Mouse (Mus musculus): ENCODE measurements around the gene Il18r1. TPM values are rescaled to one million over a fixed set of nuclear protein-coding genes. Genes with fewer than 3 reads are reported as not detected.

Gene Il18r1
- polyA plus RNA-seq (2016; fragmentation: Nextera tagmentation; extraction: Ambion mirVana): not detected in 2 replicates

- ATAC-seq (ENCODE audit: insufficient number of reproducible peaks, insufficient read depth, low FRiP score, low TSS enrichment): no peak
- WGBS: 41% methylated on average over 20 of the region's 20 CpGs
- Histone ChIP-seq H3K27ac (no peak within 1 kb of the TSS), H3K36me3 (no peaks in the 10 kb centered on the region), H3K4me2 (replicated peaks) (0 out of 2 replicates have a peak within 1 kb of the TSS, but pooled peaks have one; percentile 21), H3K9ac (no peak within 1 kb of the TSS), H3K9me3 (no peaks in the 10 kb centered on the region), H3K4me1 (no peaks in the 10 kb centered on the region), H3K4me3 (no peak within 1 kb of the TSS), H3K27me3 (peaks cover 4% of the 10 kb centered on the region; the same call in 1 of the 2 replicates)
Measured at GRCm38 (mm10) chr1:40465477-40466430, at the start of gene Il18r1. Il18r1 (plus strand) TSS chr1:40465552.

DNA sequence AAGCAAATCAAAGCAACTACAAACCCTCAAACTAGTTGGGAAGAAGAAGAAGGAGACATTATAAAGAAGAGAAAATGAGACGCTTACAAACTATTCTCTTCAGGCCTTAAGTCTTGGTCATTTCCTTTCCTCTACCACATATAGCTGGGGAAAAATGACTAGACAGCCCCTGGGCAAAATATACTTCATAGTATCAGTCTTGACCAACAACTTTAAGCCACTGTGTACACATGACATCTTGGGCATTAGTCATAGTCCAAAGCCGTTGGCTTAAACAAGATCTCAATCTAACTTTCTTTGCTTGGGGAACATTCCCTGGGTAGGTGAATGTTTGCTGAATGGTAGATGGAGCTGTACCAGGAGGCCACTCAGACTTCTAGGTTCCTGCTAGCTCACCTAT lies 48.3 kb upstream of the Il18r1 start:
- Histone ChIP-seq H3K9ac (no peak overlapping the region), H3K4me1 (no peaks in the 10 kb centered on the region), H3K9me3 (no peaks in the 10 kb centered on the region), H3K36me3 (no peaks in the 10 kb centered on the region), H3K27me3 (no peaks in the 10 kb centered on the region), H3K27ac (no peak overlapping the region), H3K4me3 (no peak overlapping the region), H3K4me2 (replicated peaks) (no peak overlapping the region)
- 90% methylated on average over 2 of the region's 2 CpGs for WGBS
- ATAC-seq (ENCODE audit: insufficient number of reproducible peaks, insufficient read depth, low FRiP score, low TSS enrichment): no peak

DNA sequence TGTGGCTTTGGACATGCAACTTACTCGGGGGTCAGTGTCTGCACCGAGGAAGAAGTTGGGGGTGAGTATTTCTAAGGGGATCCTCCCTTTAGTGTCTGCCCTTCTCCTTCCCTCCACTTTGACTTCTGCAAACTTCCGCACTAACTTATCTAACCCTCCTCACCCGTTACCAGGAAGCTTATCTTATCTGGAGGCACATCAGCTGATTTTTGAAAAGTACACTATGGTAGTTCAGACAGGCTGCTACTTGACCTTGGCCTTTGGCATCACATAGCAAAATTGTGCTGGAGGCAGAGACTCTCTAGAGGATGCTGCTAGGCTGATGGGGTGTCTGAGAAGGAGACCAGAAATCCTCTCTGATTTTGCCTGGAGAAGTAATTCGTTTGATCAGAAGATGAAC lies 46.8 kb upstream of the Il18r1 start:
- Histone ChIP-seq H3K4me1 (no peaks in the 10 kb centered on the region), H3K27ac (no peak overlapping the region), H3K4me3 (no peak overlapping the region), H3K36me3 (no peaks in the 10 kb centered on the region), H3K9me3 (no peaks in the 10 kb centered on the region), H3K27me3 (no peaks in the 10 kb centered on the region), H3K9ac (no peak overlapping the region), H3K4me2 (replicated peaks) (no peak overlapping the region)
- no peak for ATAC-seq (ENCODE audit: insufficient number of reproducible peaks, insufficient read depth, low FRiP score, low TSS enrichment)
- WGBS: 76% methylated on average over 5 of the region's 5 CpGs

DNA sequence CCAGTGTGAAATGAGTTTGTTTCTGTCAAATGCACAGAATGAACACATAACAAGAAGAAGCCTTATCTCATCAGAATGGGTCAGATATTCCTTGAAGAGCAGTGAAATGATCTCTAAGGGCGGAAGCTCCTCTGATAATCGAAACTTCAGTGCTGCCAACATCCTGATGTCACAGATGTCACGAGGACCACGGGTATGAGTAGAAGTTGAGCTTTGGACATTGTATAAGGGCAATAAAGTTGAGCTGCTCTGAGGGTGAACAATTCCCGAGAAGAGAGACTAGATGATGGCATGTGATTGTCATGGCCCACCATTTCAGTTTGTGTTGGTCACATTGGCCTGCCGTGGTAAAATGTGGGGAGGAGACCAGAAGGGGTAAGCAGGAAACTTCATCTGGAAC lies 41.5 kb upstream of the Il18r1 start:
- H3K9ac ChIP-seq: no peak overlapping the region
- H3K4me2 ChIP-seq (replicated peaks): no peak overlapping the region
- H3K9me3 ChIP-seq: no peaks in the 10 kb centered on the region
- H3K27me3 ChIP-seq: no peaks in the 10 kb centered on the region
- ATAC-seq (ENCODE audit: insufficient number of reproducible peaks, insufficient read depth, low FRiP score, low TSS enrichment): no peak
- H3K36me3 ChIP-seq: no peaks in the 10 kb centered on the region
- H3K4me1 ChIP-seq: no peaks in the 10 kb centered on the region
- 88% methylated on average over 6 of the region's 6 CpGs for WGBS
- no peak overlapping the region for H3K4me3 ChIP-seq
- no peak overlapping the region for H3K27ac ChIP-seq

DNA sequence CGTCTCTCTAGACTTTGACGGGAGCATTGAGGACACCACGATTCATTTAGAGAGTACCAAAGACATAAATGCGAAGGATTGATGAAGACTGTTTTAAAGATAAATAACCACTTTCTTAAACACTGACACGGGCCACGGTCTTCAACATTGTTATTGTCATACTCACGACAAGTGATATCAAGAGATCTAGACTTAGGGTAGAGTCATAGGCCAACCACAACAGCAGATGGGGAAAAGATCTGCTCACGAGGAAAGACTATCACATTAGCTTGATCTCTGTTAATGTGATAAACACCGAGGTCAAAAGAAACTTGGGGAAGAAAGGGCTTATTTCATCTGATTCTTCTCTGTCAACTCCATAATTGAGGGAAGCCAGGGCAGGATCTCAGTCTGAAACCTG lies 38.1 kb upstream of the Il18r1 start:
- Histone ChIP-seq H3K27ac (no peak overlapping the region), H3K27me3 (no peaks in the 10 kb centered on the region), H3K9ac (no peak overlapping the region), H3K4me2 (replicated peaks) (no peak overlapping the region), H3K36me3 (no peaks in the 10 kb centered on the region), H3K4me1 (no peaks in the 10 kb centered on the region), H3K4me3 (no peak overlapping the region), H3K9me3 (no peaks in the 10 kb centered on the region)
- ATAC-seq (ENCODE audit: insufficient number of reproducible peaks, insufficient read depth, low FRiP score, low TSS enrichment): no peak
- WGBS: 89% methylated on average over 9 of the region's 9 CpGs

DNA sequence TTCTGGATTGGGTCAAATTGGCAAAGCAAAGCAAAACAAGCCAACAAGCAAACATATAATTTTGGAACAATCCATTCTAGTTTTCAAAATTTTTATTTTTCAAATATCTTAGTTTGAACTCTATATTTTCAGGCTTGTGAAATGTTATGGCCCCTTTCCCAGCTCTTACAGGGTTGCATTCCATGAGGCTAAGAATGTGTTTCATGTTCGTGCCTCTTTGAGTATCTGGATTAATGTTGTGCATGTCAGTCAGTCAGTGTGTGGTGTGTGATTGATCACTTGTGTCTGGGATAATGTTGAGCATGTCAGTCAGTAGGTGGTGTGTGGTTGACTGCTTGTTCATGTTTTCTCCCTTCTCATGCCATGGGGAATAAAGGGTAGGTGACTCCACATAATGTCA lies 37.5 kb upstream of the Il18r1 start:
- no peak for ATAC-seq (ENCODE audit: insufficient number of reproducible peaks, insufficient read depth, low FRiP score, low TSS enrichment)
- no peak overlapping the region for H3K27ac ChIP-seq
- no peaks in the 10 kb centered on the region for H3K4me1 ChIP-seq
- no peak overlapping the region for H3K9ac ChIP-seq
- H3K4me2 ChIP-seq (replicated peaks): no peak overlapping the region
- no peak overlapping the region for H3K4me3 ChIP-seq
- no peaks in the 10 kb centered on the region for H3K27me3 ChIP-seq
- H3K36me3 ChIP-seq: no peaks in the 10 kb centered on the region
- WGBS: 86% methylated on average over 1 of the region's 1 CpGs
- no peaks in the 10 kb centered on the region for H3K9me3 ChIP-seq

- Histone ChIP-seq H3K36me3 (no peaks in the 10 kb centered on the region), H3K9ac (no peak within 1 kb of the TSS), H3K9me3 (no peaks in the 10 kb centered on the region), H3K27ac (no peak within 1 kb of the TSS), H3K27me3 (no peaks in the 10 kb centered on the region), H3K4me2 (replicated peaks) (no peak within 1 kb of the TSS), H3K4me3 (no peak within 1 kb of the TSS), H3K4me1 (no peaks in the 10 kb centered on the region)
- 74% methylated on average over 5 of the region's 5 CpGs for WGBS
- ATAC-seq (ENCODE audit: insufficient number of reproducible peaks, insufficient read depth, low FRiP score, low TSS enrichment): no peak
Measured at GRCm38 (mm10) chr1:40428910-40429675, 36.3 kb upstream of the Il18r1 start, which contains the start of gene Il1rl1. Il1rl1 (plus strand) TSS chr1:40429570.

GRCm38 (mm10) chr1:40430143-40430834 lies 35.1 kb upstream of the Il18r1 start:
- Histone ChIP-seq H3K27ac (no peak overlapping the region), H3K9me3 (no peaks in the 10 kb centered on the region), H3K27me3 (no peaks in the 10 kb centered on the region), H3K4me2 (replicated peaks) (no peak overlapping the region), H3K36me3 (no peaks in the 10 kb centered on the region), H3K4me1 (no peaks in the 10 kb centered on the region), H3K9ac (no peak overlapping the region), H3K4me3 (no peak overlapping the region)
- no peak for ATAC-seq (ENCODE audit: insufficient number of reproducible peaks, insufficient read depth, low FRiP score, low TSS enrichment)
- 66% methylated on average over 4 of the region's 4 CpGs for WGBS

DNA sequence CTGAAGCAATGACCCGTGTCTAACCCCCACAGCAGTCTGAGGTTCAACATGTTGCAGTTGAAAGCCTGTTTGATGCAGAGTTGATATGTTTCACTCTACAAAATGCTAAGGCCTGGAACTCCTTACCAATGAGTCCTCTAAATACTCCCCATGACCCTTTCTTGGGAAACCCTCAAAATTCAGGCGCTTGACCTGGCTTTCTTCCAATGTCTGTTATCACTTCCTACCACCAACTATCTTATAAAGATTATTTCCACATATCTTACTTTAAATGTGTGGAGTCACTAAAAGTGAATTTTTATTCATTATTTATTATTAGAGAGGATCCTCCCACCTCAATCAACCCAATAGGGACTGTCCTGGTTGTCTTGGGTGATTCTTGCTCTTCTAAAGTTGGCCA lies 33.2 kb upstream of the Il18r1 start:
- Histone ChIP-seq H3K36me3 (no peaks in the 10 kb centered on the region), H3K4me3 (no peak overlapping the region), H3K9me3 (no peaks in the 10 kb centered on the region), H3K4me2 (replicated peaks) (no peak overlapping the region), H3K9ac (no peak overlapping the region), H3K4me1 (0 out of 2 replicates have a peak, but pooled peaks cover 3% of the 10 kb centered on the region), H3K27ac (no peak overlapping the region), H3K27me3 (no peaks in the 10 kb centered on the region)
- WGBS: 85% methylated on average over 2 of the region's 2 CpGs
- ATAC-seq (ENCODE audit: insufficient number of reproducible peaks, insufficient read depth, low FRiP score, low TSS enrichment): no peak

DNA sequence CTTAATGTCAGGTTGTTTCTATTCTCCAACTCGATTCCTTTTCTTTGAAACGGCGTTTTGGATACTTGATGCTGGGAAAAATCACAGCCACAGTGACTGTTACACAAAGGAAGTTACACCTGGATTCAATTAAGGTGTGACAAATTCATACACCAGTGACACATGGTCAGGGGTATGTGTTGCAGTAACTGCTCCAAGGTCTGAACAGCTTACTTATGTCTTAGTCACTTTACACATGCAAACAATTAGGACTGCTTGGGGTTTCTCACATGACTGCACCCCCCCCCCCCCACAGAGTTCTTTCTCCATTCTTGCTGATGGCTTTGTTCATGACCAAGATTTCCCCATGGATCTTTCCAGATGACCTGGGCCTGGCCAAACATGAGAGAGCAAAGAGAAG lies 29.4 kb upstream of the Il18r1 start:
- Histone ChIP-seq H3K9me3 (no peaks in the 10 kb centered on the region), H3K27ac (peak overlapping the region; percentile 18; the same call in 1 of the 2 replicates), H3K9ac (no peak overlapping the region), H3K4me3 (no peak overlapping the region), H3K4me2 (replicated peaks) (no peak overlapping the region), H3K36me3 (no peaks in the 10 kb centered on the region), H3K27me3 (no peaks in the 10 kb centered on the region), H3K4me1 (0 out of 2 replicates have a peak, but pooled peaks cover 3% of the 10 kb centered on the region)
- WGBS: 43% methylated on average over 3 of the region's 3 CpGs
- 0 out of 2 replicates have a peak, but pooled peaks have one; percentile 52 for ATAC-seq (ENCODE audit: insufficient number of reproducible peaks, insufficient read depth, low FRiP score, low TSS enrichment)

DNA sequence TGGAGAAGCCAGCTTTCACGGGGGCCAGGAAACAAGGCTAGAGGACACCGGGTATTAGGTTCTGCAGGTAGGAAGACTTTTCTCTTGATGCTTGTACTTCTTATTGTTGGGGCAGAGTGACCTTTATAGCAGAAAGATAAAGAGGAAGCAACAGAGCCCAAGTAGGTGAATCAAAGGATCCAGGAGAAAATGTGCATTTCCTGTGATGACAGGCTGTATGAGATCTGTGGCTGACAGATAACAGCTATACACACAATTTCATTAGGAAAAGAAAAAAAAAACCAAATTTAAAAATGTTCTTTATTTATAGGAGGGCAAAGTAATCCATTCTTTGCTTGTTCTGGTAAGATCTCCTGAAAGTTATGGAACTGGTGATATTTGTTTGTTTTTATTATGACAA lies 28.0 kb upstream of the Il18r1 start:
- no peak overlapping the region for H3K9ac ChIP-seq
- H3K36me3 ChIP-seq: no peaks in the 10 kb centered on the region
- no peak overlapping the region for H3K27ac ChIP-seq
- H3K4me1 ChIP-seq: 0 out of 2 replicates have a peak, but pooled peaks cover 3% of the 10 kb centered on the region
- H3K27me3 ChIP-seq: no peaks in the 10 kb centered on the region
- 88% methylated on average over 2 of the region's 2 CpGs for WGBS
- no peak overlapping the region for H3K4me3 ChIP-seq
- H3K4me2 ChIP-seq (replicated peaks): no peak overlapping the region
- no peak for ATAC-seq (ENCODE audit: insufficient number of reproducible peaks, insufficient read depth, low FRiP score, low TSS enrichment)
- H3K9me3 ChIP-seq: no peaks in the 10 kb centered on the region

Measured in embryonic facial prominence, embryonic 12.5 days (tissue).